Comparison of ENCODE assay signal across 12 mouse cellular contexts in the genomic region with DNA sequence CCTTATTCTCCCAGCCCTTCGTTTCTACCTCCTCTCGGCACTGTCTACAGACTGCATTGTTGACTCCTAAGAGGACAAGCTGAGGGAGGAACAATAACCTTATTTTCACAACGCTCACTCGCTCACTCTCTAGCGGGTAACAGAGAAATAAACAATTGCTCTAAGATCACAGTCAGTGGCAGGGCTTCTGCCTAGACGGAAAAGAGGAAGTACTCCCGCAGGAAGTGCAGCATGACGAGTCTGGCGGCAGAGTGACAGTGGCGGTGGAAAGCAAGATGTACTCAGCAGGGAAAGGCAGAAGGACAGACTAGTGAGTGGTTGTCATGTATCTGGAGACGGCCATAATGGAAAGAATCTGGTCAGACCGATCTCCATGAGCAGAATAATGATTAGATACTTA.
DNase-seq lines count a peak whose midpoint lies in the region; ATAC-seq lines count a peak whose summit lies in the region.
"Had no signal": no experiment of that assay in that cellular context is flagged by ENCODE, and none has a peak within 500 bp of the region (broad histone marks: within the 10 kb centered on the region; RNA-seq: fewer than 3 reads in every experiment).

No protein-coding gene starts in this region.

- no peaks in the 10 kb centered on the region for H3K36me3 ChIP-seq in hindbrain, embryonic 13.5 days
- H3K36me3 ChIP-seq in hindbrain, embryonic 12.5 days, result no peaks in the 10 kb centered on the region
- no peaks in the 10 kb centered on the region for H3K36me3 ChIP-seq in embryonic facial prominence, embryonic 13.5 days
- H3K36me3 ChIP-seq in forebrain, embryonic 11.5 days (ENCODE audit: control insufficient read depth, insufficient read depth, low read length), result no peaks in the 10 kb centered on the region
- H3K36me3 ChIP-seq: neural tube, embryonic 13.5 days had no signal

- H3K27me3 ChIP-seq in hindbrain, embryonic 13.5 days, result no peaks in the 10 kb centered on the region
- H3K27me3 ChIP-seq in hindbrain, embryonic 12.5 days, result no peaks in the 10 kb centered on the region
- no peaks in the 10 kb centered on the region for H3K27me3 ChIP-seq in embryonic facial prominence, embryonic 13.5 days
- H3K27me3 ChIP-seq in forebrain, embryonic 11.5 days (ENCODE audit: control insufficient read depth, insufficient read depth, low read length), result no peaks in the 10 kb centered on the region
- H3K27me3 ChIP-seq: neural tube, embryonic 13.5 days had no signal

- whole genome bisulfite sequencing in hindbrain, embryonic 13.5 days, result 57% methylated on average over 12 of the region's 12 CpGs
- WGBS in hindbrain, embryonic 12.5 days, result 61% methylated on average over 12 of the region's 12 CpGs
- 44% methylated on average over 12 of the region's 12 CpGs for WGBS in embryonic facial prominence, embryonic 13.5 days
- WGBS in forebrain, embryonic 11.5 days, result 76% methylated on average over 12 of the region's 12 CpGs

- H3K9me3 ChIP-seq in hindbrain, embryonic 13.5 days, result no peaks in the 10 kb centered on the region
- H3K9me3 ChIP-seq in hindbrain, embryonic 12.5 days (replicated peaks), result no peaks in the 10 kb centered on the region
- no peaks in the 10 kb centered on the region for H3K9me3 ChIP-seq in embryonic facial prominence, embryonic 13.5 days
- no peaks in the 10 kb centered on the region for H3K9me3 ChIP-seq in forebrain, embryonic 11.5 days (ENCODE audit: control insufficient read depth, low read length)
- H3K9me3 ChIP-seq: neural tube, embryonic 13.5 days had no signal

- H3K9ac ChIP-seq in hindbrain, embryonic 13.5 days, result no peak overlapping the region
- no peak overlapping the region for H3K9ac ChIP-seq in hindbrain, embryonic 12.5 days
- no peak overlapping the region for H3K9ac ChIP-seq in embryonic facial prominence, embryonic 13.5 days
- H3K9ac ChIP-seq in forebrain, embryonic 11.5 days (ENCODE audit: low read length), result no peak overlapping the region
- H3K9ac ChIP-seq: liver, embryonic 14.5 days; neural tube, embryonic 13.5 days had no signal

- peak; percentile 54 for DNase-seq in lung, postnatal 10 days
- DNase-seq in forebrain, embryonic 11.5 days (ENCODE audit: low spot score), result no peak
- DNase-seq in cerebellum, adult 9-10 months, result no peak
- no peak for DNase-seq in spleen, postnatal 4 days (ENCODE audit: low spot score in 2 of 2)
- DNase-seq: kidney, adult 11 months; right cerebral cortex, postnatal 25 days had no signal

- no peak overlapping the region for H3K27ac ChIP-seq in hindbrain, embryonic 13.5 days
- H3K27ac ChIP-seq in hindbrain, embryonic 12.5 days, result no peak overlapping the region
- H3K27ac ChIP-seq in embryonic facial prominence, embryonic 13.5 days, result 0 out of 2 replicates have a peak overlapping the region, but pooled peaks have one; percentile 4
- H3K27ac ChIP-seq in forebrain, embryonic 11.5 days (ENCODE audit: low read depth, low read length), result no peak overlapping the region
- H3K27ac ChIP-seq: liver, embryonic 14.5 days; neural tube, embryonic 13.5 days had no signal

- ATAC-seq in hindbrain, embryonic 13.5 days (ENCODE audit: low FRiP score), result no peak
- ATAC-seq in hindbrain, embryonic 12.5 days (ENCODE audit: low FRiP score), result no peak
- ATAC-seq in embryonic facial prominence, embryonic 13.5 days (ENCODE audit: insufficient number of reproducible peaks, insufficient read depth, low FRiP score, low TSS enrichment, low read depth), result no peak
- peak; percentile 97 to 98 for ATAC-seq in hematopoietic stem cell, adult 5-6 weeks (replicated peaks in 1 of 2; ENCODE audit: insufficient read depth in 1 of 2, low FRiP score in 2 of 2, low TSS enrichment in 1 of 2, low read depth in 1 of 2, poor library complexity in 2 of 2, severe bottlenecking in 2 of 2)
- no peak for ATAC-seq in forebrain, embryonic 11.5 days (replicated peaks; ENCODE audit: low FRiP score)

- H3K4me3 ChIP-seq in hindbrain, embryonic 13.5 days, result no peak overlapping the region
- H3K4me3 ChIP-seq in hindbrain, embryonic 12.5 days, result no peak overlapping the region
- H3K4me3 ChIP-seq in embryonic facial prominence, embryonic 13.5 days, result no peak overlapping the region
- no peak overlapping the region for H3K4me3 ChIP-seq in forebrain, embryonic 11.5 days (ENCODE audit: low read depth, low read length)
- H3K4me3 ChIP-seq: neural tube, embryonic 13.5 days had no signal

- 0 out of 2 replicates have a peak overlapping the region, but pooled peaks have one; percentile 0 for H3K4me2 ChIP-seq in hindbrain, embryonic 13.5 days
- no peak overlapping the region for H3K4me2 ChIP-seq in hindbrain, embryonic 12.5 days (replicated peaks)
- H3K4me2 ChIP-seq in embryonic facial prominence, embryonic 13.5 days, result peak overlapping the region; percentile 36
- no peak overlapping the region for H3K4me2 ChIP-seq in forebrain, embryonic 11.5 days (ENCODE audit: low read depth, low read length, severe bottlenecking)
- H3K4me2 ChIP-seq: neural tube, embryonic 13.5 days had no signal

- peaks cover 19% of the 10 kb centered on the region for H3K4me1 ChIP-seq in hindbrain, embryonic 13.5 days (replicated peaks)
- H3K4me1 ChIP-seq in hindbrain, embryonic 12.5 days, result peaks cover 18% of the 10 kb centered on the region
- H3K4me1 ChIP-seq in embryonic facial prominence, embryonic 13.5 days, result peaks cover 36% of the 10 kb centered on the region
- no peaks in the 10 kb centered on the region; the same call in 1 of the 2 replicates for H3K4me1 ChIP-seq in forebrain, embryonic 11.5 days (replicated peaks; ENCODE audit: control insufficient read depth, insufficient read depth, low read length)

Comparison
In these comparisons a context has a peak if more than half of its experiments do, and no peak if none do; other contexts are left out.
1. H3K4me2 ChIP-seq: peak in hindbrain, embryonic 13.5 days (single experiment) and embryonic facial prominence, embryonic 13.5 days (single experiment); none in hindbrain, embryonic 12.5 days (single experiment) and forebrain, embryonic 11.5 days (single experiment).
2. ATAC-seq: peak in hematopoietic stem cell, adult 5-6 weeks (2 of 2); none in hindbrain, embryonic 13.5 days (single experiment), hindbrain, embryonic 12.5 days (single experiment), embryonic facial prominence, embryonic 13.5 days (single experiment) and forebrain, embryonic 11.5 days (single experiment).